Mouse (Mus musculus): ENCODE measurements around the gene Sf1. TPM values are rescaled to one million over a fixed set of nuclear protein-coding genes. Genes with fewer than 3 reads are reported as not detected.

Gene Sf1
- total and polyA plus RNA-seq, 2 experiments from 2014 or later: 102 to 113 TPM

DNA sequence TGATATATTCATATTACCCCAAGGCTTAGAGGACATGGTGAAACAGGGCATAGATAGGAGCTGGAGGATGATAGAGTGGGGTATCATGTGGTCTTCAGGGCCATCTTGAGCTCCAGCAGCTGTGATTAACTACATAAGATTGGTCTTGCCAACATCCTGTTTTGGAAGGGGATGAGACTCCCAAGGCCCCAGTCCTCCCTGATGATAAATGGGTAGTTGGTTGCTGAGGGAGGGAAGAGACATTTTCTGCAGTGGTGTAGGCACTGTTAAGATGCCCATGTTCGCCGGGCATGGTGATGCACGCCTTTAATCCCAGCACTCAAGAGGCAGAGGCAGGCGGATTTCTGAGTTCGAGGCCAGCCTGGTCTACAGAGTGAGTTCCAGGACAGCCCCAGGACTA, 17.7 kb downstream of the Sf1 start:
- H3K9me3 ChIP-seq (ENCODE audit: low read length): no peaks in the 10 kb centered on the region
- DNase-seq: no peak
- 97% methylated on average over 5 of the region's 5 CpGs for WGBS
- no peaks in the 10 kb centered on the region for H3K4me1 ChIP-seq (ENCODE audit: insufficient read depth)
- no peak overlapping the region for H3K4me3 ChIP-seq (ENCODE audit: low read depth, low read length)
- no peaks in the 10 kb centered on the region for H3K27me3 ChIP-seq (ENCODE audit: insufficient read depth, low read length)
- no peak for TF ChIP-seq CTCF (IDR thresholded peaks at IDR 0.05; ENCODE audit: low read depth)
- H3K4me2 ChIP-seq (ENCODE audit: low read depth): no peak overlapping the region
- ATAC-seq: no peak
- H3K27ac ChIP-seq (ENCODE audit: low read depth, low read length): no peak overlapping the region
- no peak overlapping the region for H3K9ac ChIP-seq
- H3K36me3 ChIP-seq (ENCODE audit: insufficient read depth): peaks cover 15% of the 10 kb centered on the region

GRCm38 (mm10) chr19:6382323-6382924, 18.9 kb downstream of the Sf1 start:
- DNase-seq: no peak
- 74% methylated on average over 4 of the region's 4 CpGs for WGBS
- Histone ChIP-seq H3K27ac (ENCODE audit: low read depth, low read length) (no peak overlapping the region), H3K4me2 (ENCODE audit: low read depth) (no peak overlapping the region), H3K9me3 (ENCODE audit: low read length) (no peaks in the 10 kb centered on the region), H3K36me3 (ENCODE audit: insufficient read depth) (peaks cover 3% of the 10 kb centered on the region), H3K4me1 (ENCODE audit: insufficient read depth) (no peaks in the 10 kb centered on the region), H3K9ac (no peak overlapping the region), H3K27me3 (ENCODE audit: insufficient read depth, low read length) (no peaks in the 10 kb centered on the region), H3K4me3 (ENCODE audit: low read depth, low read length) (no peak overlapping the region)
- no peak for TF ChIP-seq CTCF (IDR thresholded peaks at IDR 0.05; ENCODE audit: low read depth)
- ATAC-seq: no peak

- DNase-seq (no peak), ATAC-seq (no peak)
- H3K27ac ChIP-seq (ENCODE audit: low read depth, low read length): no peak overlapping the region
Measured at GRCm38 (mm10) chr19:6383470-6383869, 20.0 kb downstream of the Sf1 start.

DNA sequence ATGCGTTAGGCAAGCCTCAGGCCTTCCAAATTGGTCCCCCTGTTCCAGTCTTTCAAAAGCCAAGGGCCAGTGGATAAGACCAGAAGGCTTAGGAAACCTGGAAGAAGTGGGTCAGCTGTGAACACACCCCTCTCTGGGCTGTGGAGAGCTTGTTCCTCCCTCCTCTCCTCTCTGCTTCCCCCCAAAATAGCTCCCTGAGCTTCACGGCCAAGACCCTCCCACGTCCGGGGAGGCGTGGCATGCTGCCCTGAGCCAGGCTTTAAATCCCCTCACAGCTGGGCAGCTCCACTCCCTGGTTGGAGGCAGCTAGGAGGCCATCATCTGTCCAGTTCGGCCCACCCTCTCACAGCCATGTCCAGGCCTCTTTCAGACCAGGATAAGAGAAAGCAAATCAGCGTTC, 20.6 kb downstream of the Sf1 start, which contains the start of gene Pygm:
Gene Pygm (plus strand): TSS at position 272 of the 400 bp plus-strand sequence.
- Histone ChIP-seq H3K36me3 (ENCODE audit: insufficient read depth) (no peaks in the 10 kb centered on the region), H3K27me3 (ENCODE audit: insufficient read depth, low read length) (no peaks in the 10 kb centered on the region), H3K9me3 (ENCODE audit: low read length) (no peaks in the 10 kb centered on the region), H3K4me1 (ENCODE audit: insufficient read depth) (no peaks in the 10 kb centered on the region), H3K4me3 (ENCODE audit: low read depth, low read length) (no peak within 1 kb of the TSS), H3K4me2 (ENCODE audit: low read depth) (no peak within 1 kb of the TSS), H3K27ac (ENCODE audit: low read depth, low read length) (no peak within 1 kb of the TSS), H3K9ac (no peak within 1 kb of the TSS)
- ATAC-seq (peak; percentile 36; the same call in 1 of the 2 replicates), DNase-seq (no peak)
- WGBS: 22% methylated on average over 7 of the region's 7 CpGs
- no peak for TF ChIP-seq CTCF (IDR thresholded peaks at IDR 0.05; ENCODE audit: low read depth)

More at GRCm38 (mm10) chr19:6383470-6383869, 20.0 kb downstream of the Sf1 start:
- Histone ChIP-seq H3K4me1 (ENCODE audit: insufficient read depth) (no peaks in the 10 kb centered on the region), H3K4me2 (ENCODE audit: low read depth) (no peak overlapping the region), H3K9me3 (ENCODE audit: low read length) (no peaks in the 10 kb centered on the region), H3K27me3 (ENCODE audit: insufficient read depth, low read length) (no peaks in the 10 kb centered on the region), H3K9ac (no peak overlapping the region), H3K36me3 (ENCODE audit: insufficient read depth) (no peaks in the 10 kb centered on the region; the same call in 1 of the 2 replicates), H3K4me3 (ENCODE audit: low read depth, low read length) (no peak overlapping the region)
- WGBS: 63% methylated on average over 5 of the region's 5 CpGs
- TF ChIP-seq CTCF (IDR thresholded peaks at IDR 0.05; ENCODE audit: low read depth): no peak

GRCm38 (mm10) chr19:6384954-6385353, 21.5 kb downstream of the Sf1 start:
- Histone ChIP-seq H3K9ac (no peak overlapping the region), H3K4me2 (ENCODE audit: low read depth) (no peak overlapping the region), H3K27me3 (ENCODE audit: insufficient read depth, low read length) (no peaks in the 10 kb centered on the region), H3K4me1 (ENCODE audit: insufficient read depth) (no peaks in the 10 kb centered on the region), H3K4me3 (ENCODE audit: low read depth, low read length) (no peak overlapping the region), H3K36me3 (ENCODE audit: insufficient read depth) (no peaks in the 10 kb centered on the region), H3K9me3 (ENCODE audit: low read length) (no peaks in the 10 kb centered on the region), H3K27ac (ENCODE audit: low read depth, low read length) (no peak overlapping the region)
- DNase-seq (no peak), ATAC-seq (no peak)
- TF ChIP-seq CTCF (IDR thresholded peaks at IDR 0.05; ENCODE audit: low read depth): no peak
- WGBS: 87% methylated on average over 11 of the region's 11 CpGs

- no peak for TF ChIP-seq CTCF (IDR thresholded peaks at IDR 0.05; ENCODE audit: low read depth)
- ATAC-seq (no peak), DNase-seq (no peak)
- H3K9me3 ChIP-seq (ENCODE audit: low read length): no peaks in the 10 kb centered on the region
- no peaks in the 10 kb centered on the region for H3K36me3 ChIP-seq (ENCODE audit: insufficient read depth)
- H3K27me3 ChIP-seq (ENCODE audit: insufficient read depth, low read length): no peaks in the 10 kb centered on the region
- WGBS: 82% methylated on average over 5 of the region's 5 CpGs
- no peak overlapping the region for H3K9ac ChIP-seq
- no peak overlapping the region for H3K27ac ChIP-seq (ENCODE audit: low read depth, low read length)
- no peak overlapping the region for H3K4me3 ChIP-seq (ENCODE audit: low read depth, low read length)
- H3K4me1 ChIP-seq (ENCODE audit: insufficient read depth): no peaks in the 10 kb centered on the region
- H3K4me2 ChIP-seq (ENCODE audit: low read depth): no peak overlapping the region
Measured at GRCm38 (mm10) chr19:6385419-6385818, 21.9 kb downstream of the Sf1 start.

- Histone ChIP-seq H3K4me1 (ENCODE audit: insufficient read depth) (no peaks in the 10 kb centered on the region), H3K4me2 (ENCODE audit: low read depth) (no peak overlapping the region), H3K27me3 (ENCODE audit: insufficient read depth, low read length) (no peaks in the 10 kb centered on the region), H3K27ac (ENCODE audit: low read depth, low read length) (no peak overlapping the region), H3K36me3 (ENCODE audit: insufficient read depth) (no peaks in the 10 kb centered on the region), H3K9ac (no peak overlapping the region), H3K9me3 (ENCODE audit: low read length) (no peaks in the 10 kb centered on the region), H3K4me3 (ENCODE audit: low read depth, low read length) (no peak overlapping the region)
- WGBS: 77% methylated on average over 7 of the region's 7 CpGs
- no peak for DNase-seq
- no peak for ATAC-seq
- TF ChIP-seq CTCF (IDR thresholded peaks at IDR 0.05; ENCODE audit: low read depth): no peak
Measured at GRCm38 (mm10) chr19:6385821-6386220, 22.3 kb downstream of the Sf1 start.
